Mouse (Mus musculus): ENCODE results near the gene Eif4a3. TPM values are rescaled to one million over a fixed set of nuclear protein-coding genes. Genes with fewer than 3 reads are reported as not detected.

Eif4a3 gene
- polyA plus RNA-seq, 1 experiment from 2014 or later: 419 TPM

GRCm38 (mm10) chr11:119325068-119325467, 25.2 kb upstream of the Eif4a3 start:
- ATAC-seq (ENCODE audit: low FRiP score, low TSS enrichment): no peak
- Histone ChIP-seq H3K27me3 (ENCODE audit: control insufficient read depth, insufficient read depth, low read length) (no peaks in the 10 kb centered on the region), H3K36me3 (ENCODE audit: control insufficient read depth, insufficient read depth, low read length) (no peaks in the 10 kb centered on the region), H3K4me3 (ENCODE audit: low read length) (no peak overlapping the region), H3K27ac (ENCODE audit: low read depth, low read length) (no peak overlapping the region), H3K4me1 (ENCODE audit: control insufficient read depth, insufficient read depth, low read length) (no peaks in the 10 kb centered on the region), H3K4me2 (replicated peaks; ENCODE audit: low read depth, low read length) (no peak overlapping the region), H3K9me3 (ENCODE audit: control insufficient read depth, low read length) (no peaks in the 10 kb centered on the region), H3K9ac (ENCODE audit: low read depth, low read length) (no peak overlapping the region)
- WGBS: 76% methylated on average over 1 of the region's 1 CpGs

DNA sequence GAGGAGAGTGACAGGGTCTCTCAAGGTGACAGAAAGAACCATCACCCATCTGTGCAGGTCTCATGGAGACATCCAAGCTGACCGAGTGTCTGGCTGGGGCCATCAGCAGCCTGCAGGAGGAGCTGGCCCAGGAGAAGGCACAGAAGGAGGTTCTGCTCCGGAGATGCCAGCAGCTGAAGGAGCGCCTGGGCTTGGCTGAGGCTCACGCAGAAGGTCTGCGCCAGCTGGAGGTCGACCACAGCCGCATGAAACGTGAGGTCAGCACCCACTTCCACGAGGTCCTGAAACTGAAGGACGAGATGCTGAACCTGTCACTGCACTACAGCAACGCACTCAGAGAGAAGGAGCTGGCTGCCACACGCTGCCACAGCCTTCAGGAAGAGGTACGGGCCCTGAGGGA, 22.6 kb upstream of the Eif4a3 start:
- H3K27ac ChIP-seq (ENCODE audit: low read depth, low read length): no peak overlapping the region
- WGBS: 78% methylated on average over 13 of the region's 13 CpGs
- ATAC-seq (ENCODE audit: low FRiP score, low TSS enrichment): no peak
- H3K4me2 ChIP-seq (replicated peaks; ENCODE audit: low read depth, low read length): no peak overlapping the region
- no peak overlapping the region for H3K9ac ChIP-seq (ENCODE audit: low read depth, low read length)
- H3K4me1 ChIP-seq (ENCODE audit: control insufficient read depth, insufficient read depth, low read length): no peaks in the 10 kb centered on the region
- H3K4me3 ChIP-seq (ENCODE audit: low read length): no peak overlapping the region
- H3K36me3 ChIP-seq (ENCODE audit: control insufficient read depth, insufficient read depth, low read length): no peaks in the 10 kb centered on the region
- H3K9me3 ChIP-seq (ENCODE audit: control insufficient read depth, low read length): no peaks in the 10 kb centered on the region
- no peaks in the 10 kb centered on the region for H3K27me3 ChIP-seq (ENCODE audit: control insufficient read depth, insufficient read depth, low read length)

DNA sequence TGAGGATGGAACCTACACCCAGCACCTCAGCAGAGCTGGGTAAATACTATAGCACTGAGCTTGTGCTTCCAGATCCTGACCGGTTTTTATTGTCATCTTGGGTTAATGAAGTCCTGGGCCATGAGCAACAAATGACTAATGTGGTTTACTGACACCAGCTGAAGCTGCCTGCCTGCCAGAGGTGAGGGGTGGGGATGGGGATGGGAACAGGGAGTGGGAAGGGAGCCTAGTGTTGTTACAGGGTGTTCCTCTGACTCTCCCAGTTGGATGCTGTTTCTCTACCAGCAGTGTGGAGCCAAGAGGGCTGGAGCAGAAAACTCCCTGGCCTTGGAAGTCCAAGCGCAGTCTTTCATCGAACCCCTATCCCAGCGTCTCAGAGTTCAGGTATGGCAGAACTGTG, 16.8 kb upstream of the Eif4a3 start:
- no peak overlapping the region for H3K4me3 ChIP-seq (ENCODE audit: low read length)
- H3K4me1 ChIP-seq (ENCODE audit: control insufficient read depth, insufficient read depth, low read length): no peaks in the 10 kb centered on the region
- no peak for ATAC-seq (ENCODE audit: low FRiP score, low TSS enrichment)
- H3K9ac ChIP-seq (ENCODE audit: low read depth, low read length): no peak overlapping the region
- no peak overlapping the region for H3K4me2 ChIP-seq (replicated peaks; ENCODE audit: low read depth, low read length)
- whole genome bisulfite sequencing: 81% methylated on average over 4 of the region's 4 CpGs
- no peaks in the 10 kb centered on the region for H3K9me3 ChIP-seq (ENCODE audit: control insufficient read depth, low read length)
- no peaks in the 10 kb centered on the region for H3K27me3 ChIP-seq (ENCODE audit: control insufficient read depth, insufficient read depth, low read length)
- no peaks in the 10 kb centered on the region for H3K36me3 ChIP-seq (ENCODE audit: control insufficient read depth, insufficient read depth, low read length)
- no peak overlapping the region for H3K27ac ChIP-seq (ENCODE audit: low read depth, low read length)

GRCm38 (mm10) chr11:119314252-119314936, 14.5 kb upstream of the Eif4a3 start:
- peaks cover 5% of the 10 kb centered on the region; the same call in 1 of the 2 replicates for H3K27me3 ChIP-seq (ENCODE audit: control insufficient read depth, insufficient read depth, low read length)
- ATAC-seq (ENCODE audit: low FRiP score, low TSS enrichment): no peak
- H3K4me1 ChIP-seq (ENCODE audit: control insufficient read depth, insufficient read depth, low read length): no peaks in the 10 kb centered on the region
- 77% methylated on average over 17 of the region's 17 CpGs for WGBS
- no peak overlapping the region for H3K27ac ChIP-seq (ENCODE audit: low read depth, low read length)
- no peak overlapping the region for H3K9ac ChIP-seq (ENCODE audit: low read depth, low read length)
- no peaks in the 10 kb centered on the region for H3K9me3 ChIP-seq (ENCODE audit: control insufficient read depth, low read length)
- H3K4me3 ChIP-seq (ENCODE audit: low read length): no peak overlapping the region
- H3K36me3 ChIP-seq (ENCODE audit: control insufficient read depth, insufficient read depth, low read length): no peaks in the 10 kb centered on the region
- H3K4me2 ChIP-seq (replicated peaks; ENCODE audit: low read depth, low read length): no peak overlapping the region

DNA sequence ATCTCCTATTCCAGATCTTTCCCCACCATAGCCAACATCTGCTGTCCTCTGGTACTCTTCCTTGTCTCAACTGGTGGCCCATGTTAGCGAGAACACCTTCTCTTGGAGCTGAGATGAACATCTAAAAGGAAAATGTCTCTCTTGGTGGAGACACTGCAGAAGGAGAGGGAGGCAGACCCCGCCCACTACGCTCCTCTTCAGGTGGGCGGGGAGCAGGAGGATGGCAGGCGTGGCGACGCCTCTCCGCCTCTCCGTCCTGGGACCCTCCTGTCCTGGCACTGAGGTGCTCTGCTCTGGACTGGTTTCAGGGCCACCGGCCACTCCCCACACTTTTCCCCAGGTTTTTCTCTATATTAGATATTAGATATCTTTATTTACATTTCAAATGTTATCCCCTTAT, 10.7 kb upstream of the Eif4a3 start:
- peaks cover 5% of the 10 kb centered on the region; the same call in 1 of the 2 replicates for H3K27me3 ChIP-seq (ENCODE audit: control insufficient read depth, insufficient read depth, low read length)
- H3K27ac ChIP-seq (ENCODE audit: low read depth, low read length): no peak overlapping the region
- no peak overlapping the region for H3K4me3 ChIP-seq (ENCODE audit: low read length)
- no peaks in the 10 kb centered on the region for H3K36me3 ChIP-seq (ENCODE audit: control insufficient read depth, insufficient read depth, low read length)
- H3K9ac ChIP-seq (ENCODE audit: low read depth, low read length): no peak overlapping the region
- H3K4me1 ChIP-seq (ENCODE audit: control insufficient read depth, insufficient read depth, low read length): no peaks in the 10 kb centered on the region
- WGBS: 17% methylated on average over 10 of the region's 10 CpGs
- no peak overlapping the region for H3K4me2 ChIP-seq (replicated peaks; ENCODE audit: low read depth, low read length)
- no peaks in the 10 kb centered on the region for H3K9me3 ChIP-seq (ENCODE audit: control insufficient read depth, low read length)
- no peak for ATAC-seq (ENCODE audit: low FRiP score, low TSS enrichment)

- H3K4me1 ChIP-seq (ENCODE audit: control insufficient read depth, insufficient read depth, low read length): no peaks in the 10 kb centered on the region
- peaks cover 5% of the 10 kb centered on the region; the same call in 1 of the 2 replicates for H3K27me3 ChIP-seq (ENCODE audit: control insufficient read depth, insufficient read depth, low read length)
- no peak overlapping the region for H3K4me2 ChIP-seq (replicated peaks; ENCODE audit: low read depth, low read length)
- no peak for ATAC-seq (ENCODE audit: low FRiP score, low TSS enrichment)
- H3K9me3 ChIP-seq (ENCODE audit: control insufficient read depth, low read length): no peaks in the 10 kb centered on the region
- no peak overlapping the region for H3K9ac ChIP-seq (ENCODE audit: low read depth, low read length)
- H3K27ac ChIP-seq (ENCODE audit: low read depth, low read length): no peak overlapping the region
- no peaks in the 10 kb centered on the region for H3K36me3 ChIP-seq (ENCODE audit: control insufficient read depth, insufficient read depth, low read length)
- H3K4me3 ChIP-seq (ENCODE audit: low read length): no peak overlapping the region
- WGBS: 20% methylated on average over 11 of the region's 11 CpGs
Measured at GRCm38 (mm10) chr11:119307916-119308315, 8.0 kb upstream of the Eif4a3 start.

GRCm38 (mm10) chr11:119307658-119307867, 7.7 kb upstream of the Eif4a3 start, which contains the start of gene Card14:
Gene Card14, plus strand, starts transcription at chr11:119307768.
- Histone ChIP-seq H3K27ac (ENCODE audit: low read depth, low read length) (no peak within 1 kb of the TSS), H3K9ac (ENCODE audit: low read depth, low read length) (no peak within 1 kb of the TSS), H3K4me2 (replicated peaks; ENCODE audit: low read depth, low read length) (no peak within 1 kb of the TSS), H3K4me1 (ENCODE audit: control insufficient read depth, insufficient read depth, low read length) (no peaks in the 10 kb centered on the region), H3K36me3 (ENCODE audit: control insufficient read depth, insufficient read depth, low read length) (no peaks in the 10 kb centered on the region), H3K27me3 (ENCODE audit: control insufficient read depth, insufficient read depth, low read length) (peaks cover 5% of the 10 kb centered on the region; the same call in 1 of the 2 replicates), H3K4me3 (ENCODE audit: low read length) (no peak within 1 kb of the TSS), H3K9me3 (ENCODE audit: control insufficient read depth, low read length) (no peaks in the 10 kb centered on the region)
- WGBS: 33% methylated on average over 1 of the region's 1 CpGs
- ATAC-seq (ENCODE audit: low FRiP score, low TSS enrichment): no peak

DNA sequence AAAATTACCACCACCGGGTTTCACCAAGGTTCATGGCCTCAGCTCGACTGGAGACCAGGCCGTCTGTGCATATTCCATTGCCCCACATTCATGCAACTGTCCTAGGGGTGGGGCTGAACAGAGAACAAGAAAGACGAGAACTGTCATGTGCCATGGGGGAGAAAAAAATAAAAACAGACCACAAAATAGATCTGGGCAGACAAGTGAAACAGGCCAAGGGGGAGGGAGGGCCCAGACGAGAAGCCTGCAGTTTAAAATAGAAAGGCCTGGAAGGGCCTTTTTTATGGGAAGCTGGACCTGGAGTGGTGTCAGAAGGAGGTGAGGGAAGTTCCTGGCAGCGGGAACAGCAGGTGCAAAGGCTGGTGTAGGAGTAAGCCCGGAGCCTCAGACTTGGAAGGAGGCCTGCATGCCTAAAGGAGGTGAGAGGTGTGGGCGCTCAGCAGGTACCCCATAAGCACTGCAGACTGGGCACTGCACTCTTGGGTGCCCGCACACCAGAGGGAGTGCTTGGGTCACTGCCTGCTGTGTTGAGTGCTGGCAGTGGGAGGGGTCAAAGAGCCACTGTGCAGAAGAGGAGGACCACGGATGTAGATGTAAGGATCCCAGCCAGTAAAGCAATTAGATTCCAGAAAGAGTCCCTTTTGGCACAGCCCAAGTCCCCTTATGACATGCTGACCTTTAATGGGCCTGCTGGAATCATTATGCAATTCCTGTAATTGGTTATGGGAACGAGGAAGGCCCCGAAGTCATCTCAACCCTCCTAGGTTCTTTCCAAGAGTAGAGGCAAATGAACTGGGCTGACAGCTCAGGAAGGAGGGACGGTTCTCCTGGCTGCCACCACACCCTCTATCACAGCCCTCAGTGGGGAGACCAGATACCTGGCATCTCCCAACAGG, 7.1 kb upstream of the Eif4a3 start:
- Histone ChIP-seq H3K27ac (ENCODE audit: low read depth, low read length) (no peak overlapping the region), H3K36me3 (ENCODE audit: control insufficient read depth, insufficient read depth, low read length) (no peaks in the 10 kb centered on the region), H3K9me3 (ENCODE audit: control insufficient read depth, low read length) (no peaks in the 10 kb centered on the region), H3K4me2 (replicated peaks; ENCODE audit: low read depth, low read length) (no peak overlapping the region), H3K27me3 (ENCODE audit: control insufficient read depth, insufficient read depth, low read length) (peaks cover 5% of the 10 kb centered on the region; the same call in 1 of the 2 replicates), H3K4me1 (ENCODE audit: control insufficient read depth, insufficient read depth, low read length) (no peaks in the 10 kb centered on the region), H3K4me3 (ENCODE audit: low read length) (no peak overlapping the region), H3K9ac (ENCODE audit: low read depth, low read length) (no peak overlapping the region)
- 62% methylated on average over 13 of the region's 13 CpGs for WGBS
- no peak for ATAC-seq (ENCODE audit: low FRiP score, low TSS enrichment)

Measured in kidney, embryonic 14.5 days (tissue).